Mouse (Mus musculus): ENCODE measurements at regions not wholly inside any gene's neighbourhood (a gene's known extent, or its start where the extent isn't known, plus 50 kb on each side); places are given as distances from the start of the nearest gene placed in this dataset.

DNA sequence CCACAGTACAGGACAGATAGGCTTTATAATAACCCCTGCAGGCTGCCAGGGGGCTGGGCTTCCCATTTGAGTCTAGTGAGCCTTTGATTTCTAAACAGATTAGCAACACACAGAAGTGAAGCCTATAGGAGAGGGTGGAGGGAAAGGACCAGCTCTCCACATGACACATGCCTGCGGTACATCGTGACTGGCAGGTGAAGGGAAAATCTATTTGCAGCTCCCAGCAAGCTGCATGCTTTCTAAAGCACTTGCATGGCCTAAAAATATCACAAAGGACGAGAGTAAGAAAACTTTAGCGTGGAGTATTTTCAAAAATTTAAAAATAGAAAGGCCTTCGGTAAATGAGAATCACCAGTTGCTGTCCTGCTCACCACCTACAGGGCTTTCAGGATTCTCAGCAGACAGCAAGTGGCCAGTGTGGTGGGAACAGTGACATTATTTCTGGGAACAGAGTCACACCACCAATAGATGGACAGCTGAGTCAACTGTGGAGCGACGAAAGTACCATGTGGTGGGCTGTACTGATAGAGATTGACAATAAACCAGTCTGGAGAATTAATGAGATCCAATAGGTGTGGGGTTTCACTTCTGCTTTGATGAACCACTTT is 105.6 kb downstream of the Mid1ip1 start:
- no peak for TF ChIP-seq CTCF (IDR thresholded peaks at IDR 0.05; ENCODE audit: low read depth, low read length)
- TF ChIP-seq POLR2AphosphoS5 (IDR thresholded peaks at IDR 0.05; ENCODE audit: insufficient replicate concordance, low read depth, low read length) = no peak
- TF ChIP-seq GATA1 (IDR thresholded peaks at IDR 0.05; ENCODE audit: borderline replicate concordance, low read length) = no peak
- no peak for TF ChIP-seq TAL1 (conservative IDR thresholded peaks at IDR 0.05; ENCODE audit: low read depth, low read length)
- TF ChIP-seq GATA2 (IDR thresholded peaks at IDR 0.05; ENCODE audit: borderline replicate concordance, low read depth, low read length) = no peak
